In genomic region chr1:61698462-61699218, GRCm38 (mm10) we compare ENCODE assay signal across 16 mouse cellular contexts.
"Had no signal": no experiment of that assay in that cellular context is flagged by ENCODE, and none has a peak within 500 bp of the region (broad histone marks: within the 10 kb centered on the region; RNA-seq: fewer than 3 reads in every experiment).

No protein-coding gene starts in this region.

- H3K9me3 ChIP-seq: limb, embryonic 13.5 days; midbrain, embryonic 12.5 days; stomach, embryonic 15.5 days had no signal

- H3K4me2 ChIP-seq: limb, embryonic 13.5 days; midbrain, embryonic 12.5 days; stomach, embryonic 15.5 days had no signal

- ATAC-seq: intestine, postnatal 0 days; midbrain, embryonic 16.5 days had no signal

- H3K9ac ChIP-seq: limb, embryonic 13.5 days; liver, embryonic 14.5 days; midbrain, embryonic 12.5 days; stomach, embryonic 15.5 days had no signal

- H3K27ac ChIP-seq: kidney, postnatal 0 days; limb, embryonic 13.5 days; liver, embryonic 14.5 days; midbrain, embryonic 12.5 days; stomach, embryonic 15.5 days had no signal

- H3K4me1 ChIP-seq: stomach, embryonic 15.5 days had no signal

- DNase-seq: kidney, adult 8-10 months; kidney, postnatal 36 days; layer of hippocampus, adult 9-11 months; layer of hippocampus, postnatal 36 days; lung, adult 2 months; lung, postnatal 36 days; right cerebral cortex, postnatal 14 days; thymus, adult 2 months; thymus, postnatal 25 days had no signal

- H3K27me3 ChIP-seq: midbrain, embryonic 12.5 days; stomach, embryonic 15.5 days had no signal

- H3K4me3 ChIP-seq: limb, embryonic 13.5 days; midbrain, embryonic 12.5 days; stomach, embryonic 15.5 days had no signal

- H3K36me3 ChIP-seq: limb, embryonic 13.5 days; midbrain, embryonic 12.5 days; stomach, embryonic 15.5 days had no signal
